Mouse (Mus musculus): Measurements from ENCODE around the gene Cyb5d1. TPM values are rescaled to one million over a fixed set of nuclear protein-coding genes. Genes with fewer than 3 reads are reported as not detected.
A peak's percentile ranks its signal among the peaks of the same experiment; 100 is the strongest.

The Cyb5d1 gene
- total and polyA plus RNA-seq, 3 experiments: 28.4 to 29.5 (median 29.3) TPM

- no peak for TF ChIP-seq JUN (IDR thresholded peaks at IDR 0.05; ENCODE audit: insufficient read depth, low read depth, low read length)
- peak; percentile 79 for TF ChIP-seq MAX (IDR thresholded peaks at IDR 0.05; ENCODE audit: low read length)
- no peak for TF ChIP-seq PAX5 (IDR thresholded peaks at IDR 0.05; ENCODE audit: low read length)
- TF ChIP-seq POLR2A (IDR thresholded peaks at IDR 0.05; ENCODE audit: low read depth, low read length): no peak; the same call in 1 of the 2 replicates
- TF ChIP-seq KAT2A (IDR thresholded peaks at IDR 0.05; ENCODE audit: insufficient replicate concordance, low read length): 0 out of 2 replicates have a peak, but pooled peaks have one; percentile 20
- TF ChIP-seq EP300 (IDR thresholded peaks at IDR 0.05; ENCODE audit: low read length): no peak
- no peak; the same call in 1 of the 2 replicates for TF ChIP-seq ELF1 (IDR thresholded peaks at IDR 0.05; ENCODE audit: low read depth, low read length)
- TF ChIP-seq RAD21 (IDR thresholded peaks at IDR 0.05; ENCODE audit: low read depth, low read length): no peak; the same call in 1 of the 2 replicates
- no peak for TF ChIP-seq ZKSCAN1 (IDR thresholded peaks at IDR 0.05; ENCODE audit: borderline replicate concordance, low read depth, low read length)
- peak; percentile 78 for TF ChIP-seq CHD2 (IDR thresholded peaks at IDR 0.05; ENCODE audit: low read length)
Measured at GRCm38 (mm10) chr11:69411538-69412203, 16.2 kb upstream of the Cyb5d1 start (continued).

- H3K9ac ChIP-seq (ENCODE audit: insufficient read depth, low read depth): peak overlapping the region; percentile 90
- peaks cover 13 to 20% of the 10 kb centered on the region in 2 experiments for H3K36me3 ChIP-seq (replicated peaks in 1 of 2; ENCODE audit: control insufficient read depth in 1 of 2, insufficient read depth in 1 of 2, low read length in 1 of 2)
- peak overlapping the region; percentile 80 for H3K4me2 ChIP-seq (ENCODE audit: insufficient read depth, low read depth, poor library complexity, severe bottlenecking)
- dilution Hi-C loops (cut with MboI; ENCODE audit: extremely low pct_ligation_motif_present, extremely low pct_unique_long_range_greater_than_20kb, low sequenced_read_pairs): no loop called here
- H3K79me2 ChIP-seq (replicated peaks; ENCODE audit: control insufficient read depth, extremely low read depth, insufficient read depth, poor library complexity, severe bottlenecking): peaks cover 7% of the 10 kb centered on the region; the same call in 1 of the 2 replicates
- H3K4me1 ChIP-seq (ENCODE audit: control insufficient read depth in 1 of 2, insufficient read depth in 2 of 2): peaks cover 35 to 59% of the 10 kb centered on the region in 2 experiments
- peak overlapping the region; percentile 96 for H3K27ac ChIP-seq (ENCODE audit: insufficient read depth, low read depth)
- H3K4me3 ChIP-seq (replicated peaks in 1 of 3; ENCODE audit: low read depth in 2 of 3, low read length in 2 of 3, poor library complexity in 1 of 3): peak overlapping the region; percentile 60 to 73 (median 67)
- peaks cover 7% of the 10 kb centered on the region for H3K27me3 ChIP-seq (replicated peaks)
- peak; percentile 95 for DNase-seq (ENCODE audit: extremely low read depth)
- no peaks in the 10 kb centered on the region for H3K9me3 ChIP-seq (replicated peaks; ENCODE audit: low read length)
- in situ Hi-C loops (cut with MboI; ENCODE audit: low pct_ligation_motif_present, low pct_unique_long_range_greater_than_20kb, low sequenced_read_pairs): no loop called here
- TF ChIP-seq CHD2 (IDR thresholded peaks at IDR 0.05; ENCODE audit: low read length) (peak; percentile 4; the same call in 1 of the 2 replicates), IRF4 (IDR thresholded peaks at IDR 0.05; ENCODE audit: low read depth, low read length) (no peak), JUND (conservative IDR thresholded peaks at IDR 0.05; ENCODE audit: low read depth, low read length) (no peak), HCFC1 (IDR thresholded peaks at IDR 0.05; ENCODE audit: low read depth, low read length) (peak; percentile 38), TCF12 (IDR thresholded peaks at IDR 0.05; ENCODE audit: low read depth, low read length) (peak; percentile 28; the same call in 1 of the 2 replicates), POLR2AphosphoS2 (IDR thresholded peaks at IDR 0.05; ENCODE audit: low read depth, low read length) (no peak), MAZ (IDR thresholded peaks at IDR 0.05; ENCODE audit: low read depth, low read length) (no peak; the same call in 1 of the 2 replicates), USF2 (conservative IDR thresholded peaks at IDR 0.05; ENCODE audit: low read depth, low read length) (no peak), NELFE (IDR thresholded peaks at IDR 0.05; ENCODE audit: low read depth, low read length) (peak; percentile 14; the same call in 1 of the 2 replicates), SIN3A (IDR thresholded peaks at IDR 0.05; ENCODE audit: low read length) (peak; percentile 26), ETS1 (conservative IDR thresholded peaks at IDR 0.05; ENCODE audit: low read depth, low read length) (no peak), GABPA (IDR thresholded peaks at IDR 0.05; ENCODE audit: insufficient replicate concordance, low read depth, low read length) (no peak), EP300 (IDR thresholded peaks at IDR 0.05; ENCODE audit: low read length) (no peak), POLR2A (IDR thresholded peaks at IDR 0.05; ENCODE audit: low read depth, low read length) (no peak; the same call in 1 of the 2 replicates), ELF1 (IDR thresholded peaks at IDR 0.05; ENCODE audit: low read depth, low read length) (peak; percentile 62), RCOR1 (conservative IDR thresholded peaks at IDR 0.05; ENCODE audit: low read depth, low read length) (no peak), ZNF384 (IDR thresholded peaks at IDR 0.05; ENCODE audit: low read depth, low read length) (no peak), MXI1 (IDR thresholded peaks at IDR 0.05; ENCODE audit: low read depth, low read length) (peak; percentile 59), BHLHE40 (IDR thresholded peaks at IDR 0.05; ENCODE audit: low read depth, low read length) (no peak), TBP (conservative IDR thresholded peaks at IDR 0.05; ENCODE audit: low read depth, low read length) (peak; percentile 62), KAT2A (IDR thresholded peaks at IDR 0.05; ENCODE audit: insufficient replicate concordance, low read length) (peak; percentile 70; the same call in 1 of the 2 replicates), CHD1 (IDR thresholded peaks at IDR 0.05; ENCODE audit: low read depth, low read length) (no peak)
Measured at GRCm38 (mm10) chr11:69411073-69411535, 15.7 kb upstream of the Cyb5d1 start.

Measured in CH12.LX (cell line).